Mouse (Mus musculus) layer of hippocampus, adult 2 months (tissue): ENCODE results near the gene Snx7. TPM values are rescaled to one million over a fixed set of nuclear protein-coding genes. Genes with fewer than 3 reads are reported as not detected.

Experiments used
- DNase-seq, 2 experiments: peaks; one replicate each; pipeline ENCODE4 v3.0.0; 2022; ENCODE audit warnings: low spot score in 2 of 2
- H3K27ac ChIP-seq: fragments of 200-600 bp; 2 replicates; pipeline ENCODE4 v1.8.1; 2022
- H3K4me3 ChIP-seq: fragments of 200-600 bp; 2 replicates; pipeline ENCODE4 v1.8.1; 2022; ENCODE audit warnings: mild to moderate bottlenecking
- CTCF ChIP-seq: fragments of 200-600 bp; conservative IDR thresholded peaks from 2 replicates; pipeline ENCODE4 v1.8.1; 2022; ENCODE audit warnings: antibody characterized with exemption, mild to moderate bottlenecking, moderate library complexity
- total RNA-seq, 2 experiments: library from RNA; stranded (reverse); gene quantifications; 2 replicates each; pipeline ENCODE4 v1.2.3; 2021

The Snx7 gene
- total RNA-seq, 2 experiments from 2014 or later: 16.5 to 16.7 TPM

- no peak overlapping the region for H3K4me3 ChIP-seq
- no peak for DNase-seq
- no peak for TF ChIP-seq CTCF
- 0 out of 2 replicates have a peak overlapping the region, but pooled peaks have one; percentile 20 for H3K27ac ChIP-seq
Measured at GRCm38 (mm10) chr3:117852054-117852361, 16.7 kb downstream of the Snx7 start.

GRCm38 (mm10) chr3:117851278-117852053, 17.3 kb downstream of the Snx7 start:
- Histone ChIP-seq H3K4me3 (no peak overlapping the region), H3K27ac (peak overlapping the region; percentile 20; the same call in 1 of the 2 replicates)
- no peak for DNase-seq
- TF ChIP-seq CTCF: no peak

DNA sequence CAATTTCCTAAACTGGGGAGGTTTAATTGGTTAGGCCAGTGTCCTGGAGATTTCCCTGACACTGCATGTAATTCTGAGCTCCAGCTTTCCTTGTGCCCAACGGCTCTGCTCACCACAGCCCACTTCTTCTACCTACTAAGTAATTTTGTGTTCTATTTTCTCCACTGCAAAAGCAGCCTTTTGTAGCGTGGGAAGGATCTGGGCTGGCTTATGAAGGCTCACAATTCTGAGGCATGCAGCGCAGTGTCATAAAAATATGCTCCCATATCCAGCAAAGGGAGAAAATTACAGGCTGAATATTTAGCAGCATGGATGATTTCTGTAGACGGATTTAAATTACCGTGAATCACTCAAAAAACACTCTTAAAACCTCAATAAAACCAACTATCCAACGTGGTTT, 19.9 kb downstream of the Snx7 start:
- no peak for TF ChIP-seq CTCF
- H3K4me3 ChIP-seq: no peak overlapping the region
- peak overlapping the region; percentile 87 for H3K27ac ChIP-seq
- peak; percentile 43 to 65 for DNase-seq

- no peak for DNase-seq
- H3K4me3 ChIP-seq: no peak overlapping the region
- no peak overlapping the region for H3K27ac ChIP-seq
- no peak for TF ChIP-seq CTCF
Measured at GRCm38 (mm10) chr3:117842658-117843057, 26.1 kb downstream of the Snx7 start.

DNA sequence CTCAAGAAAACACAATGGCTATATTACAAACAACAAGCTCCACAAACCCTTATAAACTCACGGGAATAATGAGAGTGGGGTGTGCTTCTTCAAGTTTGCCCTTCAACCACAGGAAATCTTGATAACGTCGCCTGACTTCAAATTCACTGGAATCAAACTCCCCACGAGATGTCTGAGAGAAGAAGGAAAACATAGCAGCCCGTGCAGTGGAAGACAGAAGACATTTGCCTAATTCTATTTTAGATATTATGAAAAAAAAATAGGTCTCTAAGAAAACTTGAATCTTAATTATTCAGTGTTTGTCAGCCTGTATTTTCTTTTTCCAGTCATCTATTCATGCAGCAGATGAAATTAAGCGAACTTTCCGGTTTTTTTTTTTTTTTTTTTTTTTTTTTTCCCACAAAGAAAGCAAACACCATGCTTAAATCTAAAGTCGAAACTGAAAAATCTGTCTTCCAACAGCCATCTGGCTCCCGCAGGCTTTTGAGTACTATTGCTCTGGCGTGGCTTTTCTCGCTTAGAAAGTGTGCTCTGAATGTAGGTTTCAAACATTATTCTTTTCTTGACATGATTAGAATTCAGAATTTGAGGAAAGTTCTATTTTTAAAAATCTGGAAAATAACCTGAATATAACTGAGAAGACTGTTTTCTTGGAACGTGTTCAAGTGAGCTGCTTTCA, 28.7 kb downstream of the Snx7 start:
- peak; percentile 50 to 51 for DNase-seq
- Histone ChIP-seq H3K27ac (peak overlapping the region; percentile 49; the same call in 1 of the 2 replicates), H3K4me3 (no peak overlapping the region; the same call in 1 of the 2 replicates)
- TF ChIP-seq CTCF: no peak

- no peak for TF ChIP-seq CTCF
- DNase-seq: no peak
- Histone ChIP-seq H3K27ac (no peak overlapping the region), H3K4me3 (no peak overlapping the region)
Measured at GRCm38 (mm10) chr3:117838020-117838419, 30.7 kb downstream of the Snx7 start.

DNA sequence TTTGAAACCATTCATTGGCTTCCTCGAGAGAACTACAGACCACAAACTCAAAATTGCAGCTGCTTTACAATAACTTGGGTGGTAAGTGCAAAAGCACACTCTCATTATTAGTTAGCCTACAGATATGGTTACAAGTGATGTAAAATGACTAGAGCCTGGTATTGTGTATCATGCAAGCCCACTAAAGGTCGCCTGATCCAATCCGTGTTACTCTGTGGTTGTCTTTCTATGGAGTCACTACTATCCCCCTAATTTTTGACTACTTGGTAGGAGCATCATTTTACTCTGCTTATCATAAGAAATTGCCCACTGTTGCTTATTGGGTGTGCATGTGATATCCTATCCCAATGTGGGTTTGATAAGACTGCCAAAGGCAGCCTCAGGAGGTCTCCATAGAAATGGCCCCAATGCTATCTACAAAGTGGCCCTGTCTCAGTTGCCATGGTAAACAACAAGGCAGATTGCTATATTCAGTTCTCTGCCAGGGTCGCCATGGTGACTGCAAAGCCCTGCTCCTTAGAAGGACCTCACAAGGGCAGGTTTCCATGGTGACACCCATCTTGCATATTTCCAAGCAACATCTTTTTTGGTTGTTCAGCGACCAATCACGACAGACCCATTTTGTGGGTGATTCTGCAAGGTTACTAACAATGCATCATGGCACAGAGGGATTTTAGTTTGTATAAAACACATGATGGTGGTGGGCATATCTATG, 42.1 kb downstream of the Snx7 start:
- no peak overlapping the region for H3K4me3 ChIP-seq
- H3K27ac ChIP-seq: no peak overlapping the region
- TF ChIP-seq CTCF: no peak
- peak; percentile 19 to 57 for DNase-seq

GRCm38 (mm10) chr3:117823218-117823617, 45.5 kb downstream of the Snx7 start:
- no peak for DNase-seq
- Histone ChIP-seq H3K27ac (no peak overlapping the region), H3K4me3 (no peak overlapping the region)
- TF ChIP-seq CTCF: no peak

- DNase-seq: no peak
- TF ChIP-seq CTCF: no peak
Measured at GRCm38 (mm10) chr3:117817635-117818034, 51.1 kb downstream of the Snx7 start.

DNA sequence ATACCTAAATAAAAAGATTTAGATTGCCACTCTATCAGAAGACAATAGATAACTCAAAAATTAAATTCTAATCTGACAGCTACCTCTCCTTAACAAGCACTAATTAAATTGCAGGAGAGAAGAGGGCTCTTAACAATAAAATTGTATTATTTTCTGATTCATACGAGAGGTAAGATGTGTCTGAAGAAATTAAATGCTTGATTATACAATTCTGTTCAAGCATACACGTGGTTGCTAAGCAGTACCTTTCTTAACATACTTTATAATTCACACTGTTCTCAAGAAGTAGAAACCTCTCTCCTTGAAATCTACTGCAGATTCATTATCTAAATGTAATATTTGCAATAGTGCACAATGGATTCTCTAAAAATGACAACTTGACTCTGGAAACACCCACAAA, 54.5 kb downstream of the Snx7 start:
- DNase-seq: no peak
- no peak overlapping the region for H3K4me3 ChIP-seq
- no peak overlapping the region for H3K27ac ChIP-seq
- no peak for TF ChIP-seq CTCF

More at GRCm38 (mm10) chr3:117817635-117818034, 51.1 kb downstream of the Snx7 start:
- Histone ChIP-seq H3K27ac (no peak overlapping the region), H3K4me3 (no peak overlapping the region)

- Histone ChIP-seq H3K4me3 (no peak overlapping the region), H3K27ac (no peak overlapping the region)
- no peak for TF ChIP-seq CTCF
- DNase-seq: no peak
Measured at GRCm38 (mm10) chr3:117812135-117812534, 56.6 kb downstream of the Snx7 start.

- no peak for TF ChIP-seq CTCF
- H3K27ac ChIP-seq: no peak overlapping the region
- H3K4me3 ChIP-seq: no peak overlapping the region
- DNase-seq: no peak
Measured at GRCm38 (mm10) chr3:117805782-117806181, 63.0 kb downstream of the Snx7 start.

- Histone ChIP-seq H3K4me3 (no peak overlapping the region), H3K27ac (no peak overlapping the region)
- TF ChIP-seq CTCF: no peak
- DNase-seq: no peak
Measured at GRCm38 (mm10) chr3:117794501-117794900, 74.2 kb downstream of the Snx7 start.
